In the genomic region with DNA sequence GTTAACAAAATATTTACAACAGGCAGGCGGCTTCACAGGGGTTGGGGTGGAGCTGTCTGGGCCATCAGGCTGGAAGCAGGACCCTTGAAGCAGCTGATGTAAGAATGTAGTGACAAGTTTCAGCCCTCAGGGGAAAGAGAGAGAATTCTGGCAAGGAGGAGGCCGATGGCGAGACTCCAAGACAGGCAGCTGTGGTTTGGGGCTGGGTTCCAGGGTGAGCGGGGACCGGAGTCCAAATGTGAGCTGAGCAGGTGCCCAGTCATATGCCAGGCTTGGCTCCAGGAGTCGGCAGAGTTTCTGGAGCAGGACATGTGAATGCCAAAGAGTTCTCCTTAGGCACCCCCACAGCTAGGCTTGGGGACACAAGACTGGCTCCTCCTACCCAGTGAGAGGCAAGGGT, we compare ENCODE assay signal across 9 mouse cellular contexts.
A peak's percentile ranks its signal among the peaks of the same experiment; 100 is the strongest.
DNase-seq lines count a peak whose midpoint lies in the region; ATAC-seq and TF ChIP-seq lines count a peak whose summit lies in the region.
"Had no signal": no experiment of that assay in that cellular context is flagged by ENCODE, and none has a peak within 500 bp of the region (broad histone marks: within the 10 kb centered on the region; RNA-seq: fewer than 3 reads in every experiment).

No protein-coding gene starts in this region.

- no peak overlapping the region for H3K9ac ChIP-seq in forebrain, embryonic 13.5 days
- H3K9ac ChIP-seq in forebrain, embryonic 12.5 days = no peak overlapping the region
- H3K9ac ChIP-seq in forebrain, postnatal 0 days = no peak overlapping the region

- WGBS in forebrain, embryonic 13.5 days = 46% methylated on average over 6 of the region's 6 CpGs
- 90% methylated on average over 6 of the region's 6 CpGs for WGBS in forebrain, embryonic 12.5 days
- WGBS in forebrain, postnatal 0 days = 21% methylated on average over 6 of the region's 6 CpGs
- WGBS in thymus, adult 2 months = 60% methylated on average over 6 of the region's 6 CpGs

- no peak for TF ChIP-seq POLR2A in thymus, adult 2 months (IDR thresholded peaks at IDR 0.05; ENCODE audit: control insufficient read depth, extremely low read depth, insufficient read depth, low read length, poor library complexity)

- H3K9me3 ChIP-seq in forebrain, embryonic 13.5 days (replicated peaks) = no peaks in the 10 kb centered on the region
- no peaks in the 10 kb centered on the region for H3K9me3 ChIP-seq in forebrain, embryonic 12.5 days
- H3K9me3 ChIP-seq in forebrain, postnatal 0 days (ENCODE audit: low read length) = no peaks in the 10 kb centered on the region

- H3K4me1 ChIP-seq in forebrain, embryonic 13.5 days = peaks cover 49% of the 10 kb centered on the region
- peaks cover 24% of the 10 kb centered on the region for H3K4me1 ChIP-seq in forebrain, embryonic 12.5 days
- peaks cover 21% of the 10 kb centered on the region for H3K4me1 ChIP-seq in forebrain, postnatal 0 days (ENCODE audit: insufficient read depth)
- no peaks in the 10 kb centered on the region for H3K4me1 ChIP-seq in thymus, adult 2 months (replicated peaks; ENCODE audit: control insufficient read depth, insufficient read depth, low read length)

- no peaks in the 10 kb centered on the region for H3K27me3 ChIP-seq in forebrain, embryonic 13.5 days
- H3K27me3 ChIP-seq in forebrain, embryonic 12.5 days = no peaks in the 10 kb centered on the region
- H3K27me3 ChIP-seq in forebrain, postnatal 0 days (ENCODE audit: insufficient read depth, low read length) = no peaks in the 10 kb centered on the region
- no peaks in the 10 kb centered on the region for H3K27me3 ChIP-seq in thymus, adult 2 months (ENCODE audit: control insufficient read depth, insufficient read depth, low read length)

- H3K27ac ChIP-seq in forebrain, embryonic 13.5 days = peak overlapping the region; percentile 32; the same call in 1 of the 2 replicates
- H3K27ac ChIP-seq in forebrain, embryonic 12.5 days = no peak overlapping the region
- H3K27ac ChIP-seq in forebrain, postnatal 0 days (ENCODE audit: low read depth, low read length) = no peak overlapping the region
- H3K27ac ChIP-seq in thymus, adult 2 months (ENCODE audit: control insufficient read depth, insufficient read depth, low read length) = no peak overlapping the region
- H3K27ac ChIP-seq: macrophage had no signal

- ATAC-seq in forebrain, embryonic 13.5 days = peak; percentile 81
- no peak for ATAC-seq in forebrain, embryonic 12.5 days (ENCODE audit: low FRiP score)
- peak; percentile 62 for ATAC-seq in forebrain, postnatal 0 days

- 0 out of 2 replicates have a peak overlapping the region, but pooled peaks have one; percentile 5 for H3K4me2 ChIP-seq in forebrain, embryonic 13.5 days
- H3K4me2 ChIP-seq in forebrain, embryonic 12.5 days = no peak overlapping the region
- no peak overlapping the region for H3K4me2 ChIP-seq in forebrain, postnatal 0 days (ENCODE audit: low read depth)

- no peak for TF ChIP-seq CTCF in forebrain, postnatal 0 days (IDR thresholded peaks at IDR 0.05; ENCODE audit: low read depth)
- TF ChIP-seq CTCF in thymus, adult 2 months (IDR thresholded peaks at IDR 0.05; ENCODE audit: borderline replicate concordance, control insufficient read depth, extremely low read depth, insufficient read depth, low read length, poor library complexity) = no peak

- DNase-seq in adrenal gland, adult 2 months = peak; percentile 60
- peak; percentile 81 for DNase-seq in forebrain, postnatal 0 days
- DNase-seq in kidney, adult 8-10 months = peak; percentile 65 to 67
- peak; percentile 58 to 69 for DNase-seq in lung, adult 18-20 months
- peak; percentile 96 for DNase-seq in skeletal muscle tissue, adult 2 months (ENCODE audit: low read depth, low spot score)
- DNase-seq in thymus, adult 2 months = no peak

- H3K4me3 ChIP-seq in forebrain, embryonic 13.5 days = no peak overlapping the region
- no peak overlapping the region for H3K4me3 ChIP-seq in forebrain, embryonic 12.5 days (replicated peaks)
- H3K4me3 ChIP-seq in forebrain, postnatal 0 days (ENCODE audit: low read depth, low read length) = no peak overlapping the region
- H3K4me3 ChIP-seq in thymus, adult 2 months (ENCODE audit: control insufficient read depth, insufficient read depth, low read length) = no peak overlapping the region

- no peaks in the 10 kb centered on the region for H3K36me3 ChIP-seq in forebrain, embryonic 13.5 days (ENCODE audit: poor library complexity, severe bottlenecking)
- no peaks in the 10 kb centered on the region for H3K36me3 ChIP-seq in forebrain, embryonic 12.5 days (replicated peaks)
- no peaks in the 10 kb centered on the region for H3K36me3 ChIP-seq in forebrain, postnatal 0 days (ENCODE audit: insufficient read depth)
- H3K36me3 ChIP-seq in thymus, adult 2 months (ENCODE audit: control insufficient read depth, insufficient read depth, low read length) = no peaks in the 10 kb centered on the region
